Mouse (Mus musculus): Measurements from ENCODE around the gene C130074G19Rik. TPM values are rescaled to one million over a fixed set of nuclear protein-coding genes. Genes with fewer than 3 reads are reported as not detected.
A peak's percentile ranks its signal among the peaks of the same experiment; 100 is the strongest.

The C130074G19Rik gene
- polyA plus RNA-seq, 1 experiment, result 0.01 TPM

DNA sequence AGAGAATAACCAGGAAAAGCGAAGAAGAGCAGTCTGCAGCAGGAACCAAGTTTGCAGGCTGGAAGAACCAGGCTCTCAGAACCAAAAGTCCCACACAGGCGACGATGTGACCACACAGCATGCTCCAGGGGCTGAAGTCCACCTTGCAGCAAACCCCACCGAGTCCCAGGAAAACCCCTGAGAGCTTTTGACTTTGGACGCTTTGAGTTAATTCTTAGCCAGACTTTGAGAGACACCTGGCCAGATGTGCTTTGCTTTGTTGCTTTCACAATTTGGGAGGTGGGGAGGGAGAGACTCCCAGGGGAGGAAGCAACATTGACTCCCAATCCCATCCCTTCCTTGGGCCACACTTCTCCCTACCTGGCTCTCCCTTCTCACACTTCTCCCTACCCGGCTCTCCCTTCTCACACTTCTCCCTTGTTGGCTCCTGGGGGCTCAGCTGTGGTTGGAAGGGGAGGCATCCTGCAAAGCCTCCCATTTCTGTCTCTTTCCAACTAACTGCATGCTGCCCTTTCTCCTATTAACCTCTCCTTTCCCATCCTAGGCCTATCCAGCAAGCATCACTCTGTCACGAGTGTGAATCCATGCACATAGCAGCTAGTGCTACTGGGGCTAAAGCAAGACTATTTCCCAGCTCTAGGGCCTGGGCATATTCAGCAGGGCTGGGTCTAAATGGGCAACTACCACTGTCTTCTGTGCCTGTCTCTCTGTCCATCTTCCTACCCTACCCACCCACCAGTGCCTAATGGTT lies 10.8 kb downstream of the C130074G19Rik start:
- Histone ChIP-seq H3K4me2 (ENCODE audit: low read depth) (no peak overlapping the region), H3K36me3 (ENCODE audit: control insufficient read depth, insufficient read depth) (no peaks in the 10 kb centered on the region), H3K79me2 (ENCODE audit: control insufficient read depth, insufficient read depth) (no peaks in the 10 kb centered on the region), H3K27me3 (ENCODE audit: control insufficient read depth, insufficient read depth, insufficient read length) (peaks cover 19% of the 10 kb centered on the region), H3ac (ENCODE audit: control insufficient read depth, insufficient read length) (no peak overlapping the region), H3K4me3 (no peak overlapping the region)
- TF ChIP-seq REST (IDR thresholded peaks at IDR 0.05; ENCODE audit: insufficient read depth, insufficient read length) (no peak), TCF12 (IDR thresholded peaks at IDR 0.05; ENCODE audit: insufficient read depth, poor library complexity, severe bottlenecking) (no peak), MYOD1 (IDR thresholded peaks at IDR 0.05; ENCODE audit: control insufficient read depth in 1 of 3, insufficient read length in 2 of 3, low read depth in 2 of 3) (no peak), POLR2AphosphoS2 (IDR thresholded peaks at IDR 0.05; ENCODE audit: insufficient read length, low read depth) (no peak), CEBPB (IDR thresholded peaks at IDR 0.05; ENCODE audit: insufficient read depth, poor library complexity, severe bottlenecking) (no peak), USF1 (IDR thresholded peaks at IDR 0.05; ENCODE audit: low read depth) (no peak)

DNA sequence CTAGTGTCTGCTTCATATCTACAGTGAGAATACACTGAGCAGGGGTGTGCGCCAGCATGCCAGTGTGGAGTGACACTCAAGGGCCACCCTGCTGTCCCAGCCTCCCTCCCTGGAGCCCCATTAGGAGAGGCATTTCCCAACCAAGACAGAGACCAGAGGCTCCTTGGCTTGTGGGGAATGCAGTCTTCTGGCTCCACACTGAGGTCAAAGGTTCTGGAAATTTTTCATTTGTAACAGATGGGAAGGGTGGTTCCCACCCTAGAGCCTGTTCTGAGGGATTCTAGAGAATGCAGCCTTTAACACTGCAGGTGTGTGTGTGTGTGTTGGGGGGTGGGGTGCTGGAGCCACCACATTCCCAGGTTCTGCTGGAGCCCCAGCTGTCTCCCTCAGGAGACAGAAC lies 11.5 kb downstream of the C130074G19Rik start:
- Histone ChIP-seq H3ac (ENCODE audit: control insufficient read depth, insufficient read length) (no peak overlapping the region), H3K4me3 (no peak overlapping the region), H3K36me3 (ENCODE audit: control insufficient read depth, insufficient read depth) (no peaks in the 10 kb centered on the region), H3K79me2 (ENCODE audit: control insufficient read depth, insufficient read depth) (no peaks in the 10 kb centered on the region), H3K4me2 (ENCODE audit: low read depth) (no peak overlapping the region), H3K27me3 (ENCODE audit: control insufficient read depth, insufficient read depth, insufficient read length) (peaks cover 16% of the 10 kb centered on the region)
- TF ChIP-seq MYOD1 (IDR thresholded peaks at IDR 0.05; ENCODE audit: control insufficient read depth in 1 of 3, insufficient read length in 2 of 3, low read depth in 2 of 3) (no peak), POLR2A (IDR thresholded peaks at IDR 0.05; ENCODE audit: insufficient read length, low read depth) (no peak), MYOG (IDR thresholded peaks at IDR 0.05; ENCODE audit: control insufficient read depth in 1 of 3, insufficient read depth in 1 of 3, insufficient read length in 2 of 3, low read depth in 2 of 3) (peak in 1 of 3 experiments; percentile 22), TCF3 (IDR thresholded peaks at IDR 0.05; ENCODE audit: insufficient read length, low read depth) (no peak)

DNA sequence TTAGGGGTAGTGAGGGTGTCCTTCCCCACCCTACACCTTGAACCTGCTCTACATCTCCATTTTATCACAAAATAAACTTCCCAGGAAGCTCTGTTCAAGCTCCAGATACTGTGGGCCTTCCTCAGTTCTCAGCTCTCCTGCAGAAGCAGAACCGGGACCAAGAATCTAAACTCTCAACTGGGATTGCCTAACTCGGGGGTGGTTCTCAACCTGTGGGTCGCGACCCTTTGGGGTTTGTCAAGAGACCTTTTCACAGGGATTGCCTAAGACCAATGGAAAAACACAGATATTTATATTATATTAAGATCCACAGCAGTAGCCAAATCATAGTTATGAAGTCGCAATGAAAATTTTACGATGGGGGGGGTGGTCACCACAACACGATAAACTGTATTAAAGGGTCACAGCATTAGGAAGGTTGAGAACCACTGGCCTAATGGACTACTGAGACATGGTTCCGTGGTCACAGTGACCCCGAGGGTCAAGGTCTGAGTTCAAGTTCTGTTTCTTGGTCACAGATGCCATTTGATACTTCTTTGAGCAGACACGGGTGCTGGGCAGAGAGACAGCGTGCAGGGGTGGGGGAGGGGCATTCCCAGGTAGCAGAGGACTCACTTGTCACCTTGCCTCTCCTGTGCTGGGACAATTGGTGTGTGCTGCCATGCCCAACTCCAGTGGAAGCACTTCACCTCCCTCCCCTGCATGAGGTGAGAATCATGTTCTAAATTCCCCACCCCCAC lies 12.2 kb downstream of the C130074G19Rik start:
- H3K4me2 ChIP-seq (ENCODE audit: low read depth), result no peak overlapping the region
- H3K4me3 ChIP-seq, result no peak overlapping the region
- no peak overlapping the region for H3ac ChIP-seq (ENCODE audit: control insufficient read depth, insufficient read length)
- no peaks in the 10 kb centered on the region for H3K79me2 ChIP-seq (ENCODE audit: control insufficient read depth, insufficient read depth)
- TF ChIP-seq REST (IDR thresholded peaks at IDR 0.05; ENCODE audit: insufficient read depth, insufficient read length) (no peak), POLR2A (IDR thresholded peaks at IDR 0.05; ENCODE audit: insufficient read length, low read depth) (no peak), SRF (IDR thresholded peaks at IDR 0.05; ENCODE audit: control insufficient read depth, insufficient read length, low read depth) (no peak), MYOD1 (IDR thresholded peaks at IDR 0.05; ENCODE audit: control insufficient read depth in 1 of 3, insufficient read length in 2 of 3, low read depth in 2 of 3) (no peak), E2F4 (IDR thresholded peaks at IDR 0.05; ENCODE audit: insufficient read depth) (no peak), MAX (IDR thresholded peaks at IDR 0.05; ENCODE audit: low read depth) (no peak)
- H3K36me3 ChIP-seq (ENCODE audit: control insufficient read depth, insufficient read depth), result no peaks in the 10 kb centered on the region
- peaks cover 16% of the 10 kb centered on the region for H3K27me3 ChIP-seq (ENCODE audit: control insufficient read depth, insufficient read depth, insufficient read length)

DNA sequence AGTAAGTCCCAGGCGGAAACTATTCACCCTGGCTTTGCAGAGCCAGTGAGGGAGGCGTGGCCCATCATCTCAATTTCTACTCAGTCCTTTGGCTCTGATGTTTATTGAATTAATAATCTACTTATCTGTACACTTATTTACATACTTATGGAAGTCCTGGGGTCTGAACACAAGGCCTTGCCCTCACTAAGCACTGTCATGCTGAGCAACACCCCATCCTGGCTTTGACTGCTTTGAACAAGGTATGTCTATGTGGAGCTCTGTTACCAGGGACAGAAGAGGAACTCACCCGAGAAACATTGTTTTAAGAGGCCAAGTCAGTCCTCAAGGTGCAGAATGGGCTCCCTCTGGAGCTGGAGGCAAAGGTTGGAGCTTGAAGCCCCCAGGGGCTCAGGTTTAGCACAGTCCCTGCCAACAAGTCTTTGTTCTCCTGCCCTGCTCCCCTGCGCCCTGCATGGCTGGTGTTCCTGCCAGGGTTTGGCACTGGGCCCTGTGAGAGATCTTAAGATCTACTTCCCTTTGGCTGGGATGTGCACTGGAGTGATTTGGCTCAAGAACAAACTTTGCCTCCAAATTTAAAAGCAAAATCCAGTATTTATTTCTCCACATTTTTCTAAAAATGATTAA lies 13.0 kb downstream of the C130074G19Rik start:
- Histone ChIP-seq H3K79me2 (ENCODE audit: control insufficient read depth, insufficient read depth) (no peaks in the 10 kb centered on the region), H3K4me3 (no peak overlapping the region), H3ac (ENCODE audit: control insufficient read depth, insufficient read length) (no peak overlapping the region), H3K36me3 (ENCODE audit: control insufficient read depth, insufficient read depth) (no peaks in the 10 kb centered on the region), H3K27me3 (ENCODE audit: control insufficient read depth, insufficient read depth, insufficient read length) (peaks cover 9% of the 10 kb centered on the region), H3K4me2 (ENCODE audit: low read depth) (no peak overlapping the region)
- no peak for TF ChIP-seq E2F4 (IDR thresholded peaks at IDR 0.05; ENCODE audit: insufficient read depth)
- no peak for TF ChIP-seq POLR2AphosphoS2 (IDR thresholded peaks at IDR 0.05; ENCODE audit: insufficient read length, low read depth)
- no peak for TF ChIP-seq USF1 (IDR thresholded peaks at IDR 0.05; ENCODE audit: low read depth)
- no peak for TF ChIP-seq MYOG (IDR thresholded peaks at IDR 0.05; ENCODE audit: control insufficient read depth in 1 of 3, insufficient read depth in 1 of 3, insufficient read length in 2 of 3, low read depth in 2 of 3)
- TF ChIP-seq CEBPB (IDR thresholded peaks at IDR 0.05; ENCODE audit: insufficient read depth, poor library complexity, severe bottlenecking), result no peak
- no peak for TF ChIP-seq MAX (IDR thresholded peaks at IDR 0.05; ENCODE audit: low read depth)
- TF ChIP-seq TCF3 (IDR thresholded peaks at IDR 0.05; ENCODE audit: insufficient read length, low read depth), result no peak
- no peak for TF ChIP-seq TCF12 (IDR thresholded peaks at IDR 0.05; ENCODE audit: insufficient read depth, poor library complexity, severe bottlenecking)
- no peak for TF ChIP-seq MYOD1 (IDR thresholded peaks at IDR 0.05; ENCODE audit: control insufficient read depth in 1 of 3, insufficient read length in 2 of 3, low read depth in 2 of 3)
- no peak for TF ChIP-seq REST (IDR thresholded peaks at IDR 0.05; ENCODE audit: insufficient read depth, insufficient read length)
- TF ChIP-seq SRF (IDR thresholded peaks at IDR 0.05; ENCODE audit: control insufficient read depth, insufficient read length, low read depth), result no peak
- TF ChIP-seq POLR2A (IDR thresholded peaks at IDR 0.05; ENCODE audit: insufficient read length, low read depth), result no peak

Measured in myocyte (in vitro differentiated cells).